Mouse (Mus musculus) midbrain, embryonic 15.5 days (tissue): ENCODE data around the gene Fgfr2. TPM values are rescaled to one million over a fixed set of nuclear protein-coding genes. Genes with fewer than 3 reads are reported as not detected.
"Not testable (repeated sequence)": the region's sequence is repeated elsewhere in the genome, so short reads cannot be mapped to it uniquely, and the experiment has no call there.

Experiments used
- ATAC-seq: fragments of 200-750 bp; cut with Nextera tagmentation; replicated peaks from 2 replicates; pipeline ENCODE4 v1.8.0; 2017; ENCODE audit warnings: moderate TSS enrichment
- H3K27ac ChIP-seq: fragments of 300-500 bp; sonication (generic); 2 replicates; pipeline ENCODE4 v1.5.1; 2015; ENCODE audit warnings: mild to moderate bottlenecking, inconsistent platforms
- H3K27me3 ChIP-seq: fragments of 300-500 bp; sonication (generic); replicated peaks from 2 replicates; pipeline ENCODE4 v1.6.1; 2015; ENCODE audit warnings: inconsistent platforms
- H3K36me3 ChIP-seq: fragments of 300-500 bp; sonication (generic); replicated peaks from 2 replicates; pipeline ENCODE4 v1.6.1; 2015; ENCODE audit warnings: inconsistent platforms
- H3K4me1 ChIP-seq: fragments of 300-500 bp; sonication (generic); 2 replicates; pipeline ENCODE4 v1.6.1; 2015; ENCODE audit warnings: inconsistent platforms
- H3K4me2 ChIP-seq: fragments of 300-500 bp; sonication (generic); 2 replicates; pipeline ENCODE4 v1.6.1; 2015; ENCODE audit warnings: inconsistent platforms, mild to moderate bottlenecking, moderate library complexity
- H3K4me3 ChIP-seq: fragments of 300-500 bp; sonication (generic); 2 replicates; pipeline ENCODE4 v1.5.1; 2015; ENCODE audit warnings: mild to moderate bottlenecking, inconsistent platforms
- H3K9ac ChIP-seq: fragments of 300-500 bp; sonication (generic); 2 replicates; pipeline ENCODE4 v1.6.1; 2015; ENCODE audit warnings: mild to moderate bottlenecking, inconsistent platforms
- H3K9me3 ChIP-seq: fragments of 300-500 bp; sonication (generic); 2 replicates; pipeline ENCODE4 v1.6.1; 2016; ENCODE audit warnings: inconsistent platforms
- WGBS: fragments of 180-500 bp; shearing (Covaris S2); methylation state at CpG from one replicate; pipeline ENCODE4 v1.1.7; 2015; ENCODE audit warnings: mixed read lengths; 5-methylcytosine and 5-hydroxymethylcytosine counted together
- polyA plus RNA-seq: library from polyadenylated mRNA; unstranded; fragments of >200 nt; fragmentation: Nextera tagmentation; extraction: Ambion mirVana; gene quantifications from 2 replicates; pipeline ENCODE4 v1.2.1, GENCODE M21; 2015

Gene Fgfr2
- polyA plus RNA-seq, 1 experiment from 2014 or later, result 23.3 TPM

- H3K27me3 ChIP-seq, result no peaks in the 10 kb centered on the region
- 84% methylated on average over 5 of the region's 5 CpGs for WGBS
- no peak overlapping the region for H3K9ac ChIP-seq
- no peaks in the 10 kb centered on the region for H3K36me3 ChIP-seq
- no peak overlapping the region for H3K27ac ChIP-seq
- no peak for ATAC-seq
- H3K4me1 ChIP-seq, result peaks cover 6% of the 10 kb centered on the region; the same call in 1 of the 2 replicates
- no peak overlapping the region for H3K4me3 ChIP-seq
- no peak overlapping the region for H3K4me2 ChIP-seq
- H3K9me3 ChIP-seq, result no peaks in the 10 kb centered on the region
These were observed 676.3 kb downstream of the Fgfr2 start for GRCm38 (mm10) chr7:132446841-132447240.

GRCm38 (mm10) chr7:132444221-132444620 lies 678.9 kb downstream of the Fgfr2 start:
- no peak overlapping the region for H3K4me3 ChIP-seq
- H3K4me1 ChIP-seq, result no peaks in the 10 kb centered on the region
- H3K4me2 ChIP-seq, result no peak overlapping the region
- no peak overlapping the region for H3K9ac ChIP-seq
- no peak for ATAC-seq
- H3K36me3 ChIP-seq, result no peaks in the 10 kb centered on the region
- no peaks in the 10 kb centered on the region for H3K27me3 ChIP-seq
- no peak overlapping the region for H3K27ac ChIP-seq
- H3K9me3 ChIP-seq, result no peaks in the 10 kb centered on the region
- WGBS, result 95% methylated on average over 2 of the region's 2 CpGs

DNA sequence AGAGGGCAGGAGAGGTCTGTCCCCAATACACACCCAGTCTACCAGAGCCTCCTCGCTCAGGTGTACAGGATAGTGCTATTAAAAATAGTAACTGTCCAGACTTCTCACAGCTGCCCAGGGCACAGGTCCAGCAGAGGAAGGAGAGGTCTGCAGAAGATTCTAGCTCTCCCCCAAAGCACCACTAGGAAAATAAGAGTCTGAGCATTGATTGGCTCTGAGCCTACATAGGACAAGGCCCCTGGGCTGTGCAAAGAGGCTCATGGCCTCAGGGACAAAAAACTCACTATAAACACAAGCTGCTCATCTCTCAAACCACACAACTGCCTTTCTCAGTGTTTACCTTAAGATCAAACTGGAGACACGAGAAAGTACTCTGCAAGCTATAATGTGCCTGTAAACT lies 679.4 kb downstream of the Fgfr2 start:
- ATAC-seq, result no peak
- 79% methylated on average over 2 of the region's 2 CpGs for WGBS
- no peaks in the 10 kb centered on the region for H3K27me3 ChIP-seq

DNA sequence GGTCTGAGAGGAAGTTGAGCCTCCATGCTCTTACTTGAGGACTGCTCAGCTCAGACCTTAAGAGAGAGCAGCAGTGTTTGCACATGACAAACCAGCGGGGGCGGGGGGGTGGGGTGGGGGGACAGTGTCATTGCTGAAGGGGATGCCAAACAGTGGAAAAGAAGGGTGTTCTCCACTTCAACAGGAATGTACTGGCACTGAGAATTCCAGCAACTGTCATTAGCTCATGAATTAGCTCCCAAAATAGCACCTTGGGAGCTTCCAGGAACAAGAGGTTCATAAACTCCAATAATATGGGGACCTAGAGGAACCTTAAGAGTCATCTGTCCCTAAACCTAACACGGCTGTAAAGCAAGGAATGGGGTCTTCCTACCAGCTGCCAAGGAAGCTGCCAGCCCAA lies 680.0 kb downstream of the Fgfr2 start:
- no peaks in the 10 kb centered on the region for H3K36me3 ChIP-seq
- 94% methylated on average over 3 of the region's 3 CpGs for WGBS
- no peak for ATAC-seq
- H3K9me3 ChIP-seq, result no peaks in the 10 kb centered on the region
- H3K27me3 ChIP-seq, result no peaks in the 10 kb centered on the region
- no peak overlapping the region for H3K4me3 ChIP-seq
- no peaks in the 10 kb centered on the region for H3K4me1 ChIP-seq
- H3K4me2 ChIP-seq, result no peak overlapping the region
- no peak overlapping the region for H3K27ac ChIP-seq
- H3K9ac ChIP-seq, result no peak overlapping the region

More for the DNA sequence above, 679.4 kb downstream of the Fgfr2 start:
- Histone ChIP-seq H3K9ac (no peak overlapping the region), H3K4me3 (no peak overlapping the region), H3K27ac (no peak overlapping the region), H3K4me1 (no peaks in the 10 kb centered on the region), H3K4me2 (no peak overlapping the region), H3K9me3 (no peaks in the 10 kb centered on the region), H3K36me3 (no peaks in the 10 kb centered on the region)

GRCm38 (mm10) chr7:132442133-132442763 lies 680.9 kb downstream of the Fgfr2 start:
- H3K9ac ChIP-seq, H3K4me2 ChIP-seq, H3K9me3 ChIP-seq, ATAC-seq, H3K36me3 ChIP-seq, H3K4me3 ChIP-seq, H3K27ac ChIP-seq, H3K4me1 ChIP-seq, H3K27me3 ChIP-seq: not testable (repeated sequence)
- WGBS, result 92% methylated on average over 3 of the region's 3 CpGs

DNA sequence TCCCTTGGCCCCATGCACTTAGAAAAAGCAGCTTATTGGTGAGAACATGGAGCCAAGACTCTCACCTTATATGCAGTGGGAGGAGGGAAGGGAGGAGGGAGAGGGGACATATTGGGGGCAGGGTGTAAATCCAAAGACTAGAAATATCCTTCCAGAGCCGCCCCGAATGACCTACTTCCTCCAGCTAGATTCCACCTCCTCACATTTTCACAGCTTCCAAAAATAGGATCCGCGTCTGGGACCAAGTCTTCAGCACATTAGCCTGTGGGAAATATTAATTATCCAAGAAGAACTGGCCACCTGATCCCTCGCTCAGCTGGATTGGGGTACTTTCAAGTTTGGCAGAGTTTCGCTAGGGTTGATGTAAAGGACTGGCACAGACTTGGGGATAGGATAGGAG lies 683.2 kb downstream of the Fgfr2 start:
- H3K4me3 ChIP-seq, result no peak overlapping the region
- no peaks in the 10 kb centered on the region for H3K27me3 ChIP-seq
- no peak for ATAC-seq
- no peak overlapping the region for H3K9ac ChIP-seq
- H3K4me2 ChIP-seq, result no peak overlapping the region
- no peak overlapping the region for H3K27ac ChIP-seq
- H3K9me3 ChIP-seq, result no peaks in the 10 kb centered on the region
- 85% methylated on average over 6 of the region's 6 CpGs for WGBS
- H3K4me1 ChIP-seq, result no peaks in the 10 kb centered on the region
- no peaks in the 10 kb centered on the region for H3K36me3 ChIP-seq

DNA sequence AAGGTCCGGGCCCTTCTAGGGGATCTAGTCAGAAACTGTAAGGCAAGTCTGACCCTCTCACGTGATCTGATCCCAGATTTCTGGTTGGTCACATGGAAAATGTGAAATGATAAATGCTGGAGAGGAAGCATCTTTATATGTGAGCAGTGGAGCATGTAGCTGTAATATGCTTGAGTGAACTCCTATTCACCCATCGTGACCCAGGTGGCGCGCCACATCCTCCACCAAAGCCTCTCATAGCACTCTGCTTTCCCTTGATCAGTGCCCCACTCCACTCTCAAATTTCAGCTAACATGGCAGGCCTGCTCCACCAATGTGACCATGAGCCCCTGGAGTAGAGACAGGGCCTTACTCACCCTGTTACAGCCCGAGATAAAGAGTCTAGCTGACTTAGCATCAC lies 685.1 kb downstream of the Fgfr2 start:
- Histone ChIP-seq H3K4me2 (no peak overlapping the region), H3K36me3 (no peaks in the 10 kb centered on the region), H3K9me3 (no peaks in the 10 kb centered on the region), H3K27ac (no peak overlapping the region), H3K9ac (no peak overlapping the region), H3K4me3 (no peak overlapping the region), H3K4me1 (no peaks in the 10 kb centered on the region), H3K27me3 (no peaks in the 10 kb centered on the region)
- WGBS, result 51% methylated on average over 6 of the region's 6 CpGs
- ATAC-seq, result no peak

GRCm38 (mm10) chr7:132437431-132437830 lies 685.7 kb downstream of the Fgfr2 start:
- no peaks in the 10 kb centered on the region for H3K36me3 ChIP-seq
- ATAC-seq, result no peak
- no peak overlapping the region for H3K27ac ChIP-seq
- no peaks in the 10 kb centered on the region for H3K4me1 ChIP-seq
- no peaks in the 10 kb centered on the region for H3K9me3 ChIP-seq
- WGBS, result 92% methylated on average over 3 of the region's 3 CpGs
- no peaks in the 10 kb centered on the region for H3K27me3 ChIP-seq
- H3K4me3 ChIP-seq, result no peak overlapping the region
- no peak overlapping the region for H3K9ac ChIP-seq
- no peak overlapping the region for H3K4me2 ChIP-seq

DNA sequence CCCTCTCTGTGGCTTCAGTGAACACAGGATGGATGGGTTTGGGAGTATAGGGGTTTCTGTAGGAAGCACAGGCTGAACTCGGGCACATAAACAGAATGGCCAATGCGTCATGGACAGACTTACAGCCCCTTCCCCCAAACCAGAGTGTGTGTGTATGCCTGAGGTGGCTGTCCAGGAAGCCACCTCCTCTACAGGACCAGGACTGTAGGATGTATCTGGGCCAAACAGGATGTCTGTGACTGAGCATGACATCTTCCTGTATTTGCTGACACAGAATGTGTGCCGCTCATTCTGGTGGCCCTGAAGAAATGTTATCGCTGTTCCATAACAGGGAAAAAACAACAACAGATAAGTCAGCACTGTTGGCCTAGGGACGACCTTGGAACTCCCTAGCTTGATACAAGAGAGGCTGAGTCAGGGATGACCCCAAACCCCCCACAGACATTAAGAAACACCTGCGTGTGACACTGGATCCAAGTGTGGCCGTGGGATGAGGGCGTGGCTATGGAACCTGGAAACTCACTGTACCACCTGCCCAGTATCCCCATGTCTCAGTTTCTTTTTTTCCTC lies 687.6 kb downstream of the Fgfr2 start:
- Histone ChIP-seq H3K27me3 (no peaks in the 10 kb centered on the region), H3K27ac (no peak overlapping the region), H3K9ac (no peak overlapping the region), H3K4me1 (no peaks in the 10 kb centered on the region), H3K4me2 (no peak overlapping the region), H3K4me3 (no peak overlapping the region), H3K36me3 (no peaks in the 10 kb centered on the region), H3K9me3 (no peaks in the 10 kb centered on the region)
- ATAC-seq, result no peak
- 87% methylated on average over 8 of the region's 8 CpGs for WGBS

DNA sequence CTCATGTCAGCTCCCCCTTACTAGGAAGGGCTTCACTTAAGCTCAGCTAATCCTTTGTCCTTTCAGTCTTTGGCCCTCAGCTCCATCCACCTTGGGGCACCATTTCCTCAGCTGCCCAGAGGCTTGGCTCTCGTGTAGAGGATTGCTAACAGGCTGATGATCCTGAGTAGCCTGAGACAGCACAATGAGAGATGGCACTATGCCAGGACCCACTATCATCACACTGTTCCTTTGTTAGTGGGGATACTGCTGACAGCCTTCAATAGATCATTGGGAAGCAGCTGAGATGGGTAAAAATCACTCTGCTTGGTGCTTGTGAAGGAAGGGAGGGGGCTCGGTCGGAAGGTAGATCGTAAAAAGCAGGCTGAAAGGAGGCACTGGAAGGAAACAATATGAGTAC lies 693.8 kb downstream of the Fgfr2 start:
- 39% methylated on average over 4 of the region's 4 CpGs for WGBS

GRCm38 (mm10) chr7:132428308-132428707 lies 694.8 kb downstream of the Fgfr2 start:
- Histone ChIP-seq H3K4me2 (no peak overlapping the region), H3K4me3 (no peak overlapping the region), H3K9ac (no peak overlapping the region), H3K27ac (no peak overlapping the region), H3K27me3 (no peaks in the 10 kb centered on the region), H3K36me3 (no peaks in the 10 kb centered on the region), H3K4me1 (peaks cover 6% of the 10 kb centered on the region; the same call in 1 of the 2 replicates), H3K9me3 (no peaks in the 10 kb centered on the region)
- 95% methylated on average over 4 of the region's 4 CpGs for WGBS
- ATAC-seq, result no peak

More for the DNA sequence above, 693.8 kb downstream of the Fgfr2 start:
- H3K9ac ChIP-seq, result no peak overlapping the region
- no peaks in the 10 kb centered on the region for H3K27me3 ChIP-seq
- H3K4me3 ChIP-seq, result no peak overlapping the region
- no peaks in the 10 kb centered on the region for H3K36me3 ChIP-seq
- ATAC-seq, result no peak
- no peak overlapping the region for H3K4me2 ChIP-seq
- H3K4me1 ChIP-seq, result peaks cover 6% of the 10 kb centered on the region; the same call in 1 of the 2 replicates
- H3K27ac ChIP-seq, result no peak overlapping the region
- no peaks in the 10 kb centered on the region for H3K9me3 ChIP-seq

DNA sequence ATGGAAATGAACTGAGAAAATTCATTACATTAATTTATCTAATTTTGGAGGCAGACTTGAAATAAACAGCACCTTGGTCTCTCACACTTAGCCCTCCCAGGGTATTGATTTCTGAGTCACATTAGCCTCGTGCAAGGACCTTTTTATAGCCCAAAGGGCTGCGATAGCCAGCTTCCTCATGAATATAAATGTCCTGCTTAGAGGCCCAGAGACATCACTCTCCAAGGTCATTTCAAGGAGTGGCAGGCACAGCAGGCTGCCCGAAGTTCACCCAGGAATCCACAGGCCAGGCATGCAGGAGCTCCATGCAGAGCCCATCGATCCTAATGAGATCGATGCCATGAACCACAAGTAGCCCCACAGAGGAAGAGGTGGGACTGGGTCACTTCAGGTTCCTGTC lies 697.1 kb downstream of the Fgfr2 start:
- 58% methylated on average over 5 of the region's 5 CpGs for WGBS
- H3K36me3 ChIP-seq, result no peaks in the 10 kb centered on the region
- ATAC-seq, result no peak
- no peak overlapping the region for H3K4me3 ChIP-seq
- peaks cover 6% of the 10 kb centered on the region; the same call in 1 of the 2 replicates for H3K4me1 ChIP-seq
- no peak overlapping the region for H3K27ac ChIP-seq
- H3K9me3 ChIP-seq, result no peaks in the 10 kb centered on the region
- no peak overlapping the region for H3K4me2 ChIP-seq
- H3K9ac ChIP-seq, result no peak overlapping the region
- no peaks in the 10 kb centered on the region for H3K27me3 ChIP-seq

- no peak overlapping the region for H3K9ac ChIP-seq
- 58% methylated on average over 11 of the region's 11 CpGs for WGBS
- ATAC-seq, result no peak
These were observed 697.7 kb downstream of the Fgfr2 start for GRCm38 (mm10) chr7:132425364-132425999.

More at GRCm38 (mm10) chr7:132425364-132425999, 697.7 kb downstream of the Fgfr2 start:
- no peak overlapping the region for H3K4me2 ChIP-seq
- H3K36me3 ChIP-seq, result no peaks in the 10 kb centered on the region
- no peak overlapping the region for H3K27ac ChIP-seq
- H3K27me3 ChIP-seq, result no peaks in the 10 kb centered on the region
- no peak overlapping the region for H3K4me3 ChIP-seq
- H3K9me3 ChIP-seq, result no peaks in the 10 kb centered on the region
- H3K4me1 ChIP-seq, result peaks cover 6% of the 10 kb centered on the region; the same call in 1 of the 2 replicates
